Mouse (Mus musculus): ENCODE data around the gene Frg2f1. TPM values are rescaled to one million over a fixed set of nuclear protein-coding genes. Genes with fewer than 3 reads are reported as not detected.
"Not testable (repeated sequence)": the region's sequence is repeated elsewhere in the genome, so short reads cannot be mapped to it uniquely, and the experiment has no call there.

Frg2f1 gene
- total RNA-seq (2021), result 10 to 100 TPM in 1 of 2 experiments, 1 to 10 TPM in 1; 9.4 to 10.5 TPM
- long read RNA-seq, experiment 1, partial matches to known transcripts, result 0 of 6 reads
- long read RNA-seq, experiment 1, other reads (novel, unspliced or antisense), result 5 of 6 reads
- long read RNA-seq, experiment 2, partial matches to known transcripts, result 0 of 9 reads
- long read RNA-seq, experiment 2, other reads (novel, unspliced or antisense), result 9 of 9 reads

- peak; percentile 94 to 97 for DNase-seq (ENCODE audit: low spot score in 2 of 2)
Observed at GRCm38 (mm10) chr4:119539031-119539824, at the start of gene Frg2f1. Frg2f1 (minus strand) TSS chr4:119539529.

GRCm38 (mm10) chr4:119588037-119588436 lies 48.7 kb upstream of the Frg2f1 start:
- DNase-seq (ENCODE audit: low spot score in 2 of 2), result no peak

GRCm38 (mm10) chr4:119575459-119575858 lies 36.1 kb upstream of the Frg2f1 start:
- no peak for DNase-seq (ENCODE audit: low spot score in 2 of 2)

GRCm38 (mm10) chr4:119574504-119574903 lies 35.2 kb upstream of the Frg2f1 start:
- DNase-seq (ENCODE audit: low spot score in 2 of 2), result no peak

- no peak for DNase-seq (ENCODE audit: low spot score in 2 of 2)
Observed at GRCm38 (mm10) chr4:119572682-119573081, 33.4 kb upstream of the Frg2f1 start.

- DNase-seq (ENCODE audit: low spot score in 2 of 2), result no peak
Observed at GRCm38 (mm10) chr4:119566322-119566835, 27.1 kb upstream of the Frg2f1 start.

GRCm38 (mm10) chr4:119563136-119563535 lies 23.8 kb upstream of the Frg2f1 start:
- no peak for DNase-seq (ENCODE audit: low spot score in 2 of 2)

GRCm38 (mm10) chr4:119555466-119555865 lies 16.1 kb upstream of the Frg2f1 start:
- no peak for DNase-seq (ENCODE audit: low spot score in 2 of 2)

GRCm38 (mm10) chr4:119550864-119551263 lies 11.5 kb upstream of the Frg2f1 start:
- no peak for DNase-seq (ENCODE audit: low spot score in 2 of 2)

- no peak for DNase-seq (ENCODE audit: low spot score in 2 of 2)
Observed at GRCm38 (mm10) chr4:119540533-119540890, 1.2 kb upstream of the Frg2f1 start.

GRCm38 (mm10) chr4:119539836-119540532 lies 655 bp upstream of the Frg2f1 start:
- DNase-seq (ENCODE audit: low spot score in 2 of 2), result peak; percentile 37 to 65

GRCm38 (mm10) chr4:119537436-119537835 lies 1.9 kb downstream of the Frg2f1 start:
- DNase-seq (ENCODE audit: low spot score in 2 of 2), result no peak

GRCm38 (mm10) chr4:119536615-119537014 lies 2.7 kb downstream of the Frg2f1 start, which contains the start of gene Foxj3:
Foxj3 (plus strand) TSS chr4:119537004.
- DNase-seq (ENCODE audit: low spot score in 2 of 2), result not testable (repeated sequence)

GRCm38 (mm10) chr4:119535103-119535502 lies 4.2 kb downstream of the Frg2f1 start:
- no peak for DNase-seq (ENCODE audit: low spot score in 2 of 2)

- DNase-seq (ENCODE audit: low spot score in 2 of 2), result no peak
Observed at GRCm38 (mm10) chr4:119531813-119532212, 7.5 kb downstream of the Frg2f1 start.

- DNase-seq (ENCODE audit: low spot score in 2 of 2), result no peak
Observed at GRCm38 (mm10) chr4:119526329-119526845, 12.9 kb downstream of the Frg2f1 start.

- no peak for DNase-seq (ENCODE audit: low spot score in 2 of 2)
Observed at GRCm38 (mm10) chr4:119524466-119524865, 14.9 kb downstream of the Frg2f1 start.

GRCm38 (mm10) chr4:119524010-119524409 lies 15.3 kb downstream of the Frg2f1 start:
- no peak for DNase-seq (ENCODE audit: low spot score in 2 of 2)

GRCm38 (mm10) chr4:119523575-119523974 lies 15.8 kb downstream of the Frg2f1 start:
- DNase-seq (ENCODE audit: low spot score in 2 of 2), result no peak

- no peak for DNase-seq (ENCODE audit: low spot score in 2 of 2)
Observed at GRCm38 (mm10) chr4:119512731-119513141, 26.6 kb downstream of the Frg2f1 start.

GRCm38 (mm10) chr4:119511591-119511990 lies 27.7 kb downstream of the Frg2f1 start:
- DNase-seq (ENCODE audit: low spot score in 2 of 2), result no peak
